8 mouse cellular contexts compared by ENCODE assay signal in genomic region chr9:109097831-109098230, GRCm38 (mm10). TPM values are rescaled to one million over a fixed set of nuclear protein-coding genes. Genes with fewer than 3 reads are reported as not detected.
DNase-seq lines count a peak whose midpoint lies in the region; ATAC-seq and TF ChIP-seq lines count a peak whose summit lies in the region.

No protein-coding gene starts in this region.

- peak; percentile 97 for DNase-seq in heart, adult 11 months
- no peak for DNase-seq in heart, adult 8-10 months (ENCODE audit: low spot score)
- DNase-seq in embryonic facial prominence, embryonic 11.5 days (ENCODE audit: low spot score), result no peak
- peak; percentile 74 to 89 for DNase-seq in layer of hippocampus, adult 2 months (ENCODE audit: low spot score in 2 of 2)
- peak; percentile 33 for DNase-seq in stomach, postnatal 0 days (ENCODE audit: low spot score)
- no peak for DNase-seq in thymus, postnatal 25 days

- 44% methylated on average over 5 of the region's 5 CpGs for WGBS in embryonic facial prominence, embryonic 11.5 days
- WGBS in heart, embryonic 15.5 days, result 41% methylated on average over 5 of the region's 5 CpGs
- WGBS in liver, embryonic 15.5 days (ENCODE audit: insufficient replicate concordance), result 53% methylated on average over 5 of the region's 5 CpGs
- 50% methylated on average over 5 of the region's 5 CpGs for WGBS in stomach, postnatal 0 days

- H3K27ac ChIP-seq in embryonic facial prominence, embryonic 11.5 days (replicated peaks; ENCODE audit: low read depth, low read length), result no peak overlapping the region
- H3K27ac ChIP-seq in heart, embryonic 15.5 days, result peak overlapping the region; percentile 98
- peak overlapping the region; percentile 91 for H3K27ac ChIP-seq in layer of hippocampus, adult 2 months
- peak overlapping the region; percentile 65 for H3K27ac ChIP-seq in liver, embryonic 15.5 days (replicated peaks)
- peak overlapping the region; percentile 96 for H3K27ac ChIP-seq in stomach, postnatal 0 days (replicated peaks)

- TF ChIP-seq EP300 in stomach, postnatal 0 days (optimal IDR thresholded peaks at IDR 0.05), result no peak

- peaks cover 2% of the 10 kb centered on the region for H3K4me1 ChIP-seq in embryonic facial prominence, embryonic 11.5 days (ENCODE audit: control insufficient read depth, insufficient read depth, low read length)
- peaks cover 71% of the 10 kb centered on the region for H3K4me1 ChIP-seq in heart, embryonic 15.5 days (replicated peaks)
- peaks cover 32% of the 10 kb centered on the region for H3K4me1 ChIP-seq in liver, embryonic 15.5 days (replicated peaks)
- H3K4me1 ChIP-seq in stomach, postnatal 0 days (replicated peaks; ENCODE audit: control insufficient read depth, insufficient read depth), result peaks cover 20% of the 10 kb centered on the region

- peak overlapping the region; percentile 79 for H3K4me2 ChIP-seq in embryonic facial prominence, embryonic 11.5 days (ENCODE audit: low read depth, low read length)
- H3K4me2 ChIP-seq in heart, embryonic 15.5 days, result peak overlapping the region; percentile 82
- H3K4me2 ChIP-seq in liver, embryonic 15.5 days, result peak overlapping the region; percentile 62
- peak overlapping the region; percentile 84 for H3K4me2 ChIP-seq in stomach, postnatal 0 days (replicated peaks; ENCODE audit: low read depth)

- H3K9ac ChIP-seq in embryonic facial prominence, embryonic 11.5 days (replicated peaks; ENCODE audit: low read length), result peak overlapping the region; percentile 97
- peak overlapping the region; percentile 84 for H3K9ac ChIP-seq in heart, embryonic 15.5 days
- H3K9ac ChIP-seq in liver, embryonic 15.5 days, result no peak overlapping the region
- H3K9ac ChIP-seq in stomach, postnatal 0 days (ENCODE audit: low read length), result no peak overlapping the region; the same call in 1 of the 2 replicates

- no peaks in the 10 kb centered on the region for H3K9me3 ChIP-seq in embryonic facial prominence, embryonic 11.5 days (replicated peaks; ENCODE audit: control insufficient read depth, low read length)
- H3K9me3 ChIP-seq in heart, embryonic 15.5 days (replicated peaks), result no peaks in the 10 kb centered on the region
- H3K9me3 ChIP-seq in liver, embryonic 15.5 days (replicated peaks), result no peaks in the 10 kb centered on the region
- no peaks in the 10 kb centered on the region for H3K9me3 ChIP-seq in stomach, postnatal 0 days (ENCODE audit: control insufficient read depth, low read length)

- ATAC-seq in embryonic facial prominence, embryonic 11.5 days (replicated peaks; ENCODE audit: insufficient number of reproducible peaks, low FRiP score, low TSS enrichment, low read depth), result no peak
- peak; percentile 16; the same call in 1 of the 2 replicates for ATAC-seq in heart, embryonic 15.5 days (replicated peaks; ENCODE audit: insufficient number of reproducible peaks, insufficient read depth, low FRiP score, low read depth)
- ATAC-seq in liver, embryonic 15.5 days (ENCODE audit: insufficient read depth), result no peak
- no peak for ATAC-seq in stomach, postnatal 0 days (ENCODE audit: low FRiP score, low TSS enrichment)

- peak overlapping the region; percentile 65; the same call in 1 of the 2 replicates for H3K4me3 ChIP-seq in embryonic facial prominence, embryonic 11.5 days (ENCODE audit: low read depth, low read length)
- peak overlapping the region; percentile 76 for H3K4me3 ChIP-seq in heart, embryonic 15.5 days
- H3K4me3 ChIP-seq in layer of hippocampus, adult 2 months, result peak overlapping the region; percentile 35
- no peak overlapping the region for H3K4me3 ChIP-seq in liver, embryonic 15.5 days (replicated peaks)
- H3K4me3 ChIP-seq in stomach, postnatal 0 days (ENCODE audit: low read depth, low read length), result no peak overlapping the region

- no peaks in the 10 kb centered on the region for H3K27me3 ChIP-seq in embryonic facial prominence, embryonic 11.5 days (ENCODE audit: control insufficient read depth, insufficient read depth, low read length)
- no peaks in the 10 kb centered on the region for H3K27me3 ChIP-seq in heart, embryonic 15.5 days
- H3K27me3 ChIP-seq in liver, embryonic 15.5 days, result peaks cover 56% of the 10 kb centered on the region
- H3K27me3 ChIP-seq in stomach, postnatal 0 days (ENCODE audit: control insufficient read depth, insufficient read depth, low read length), result no peaks in the 10 kb centered on the region

- H3K36me3 ChIP-seq in embryonic facial prominence, embryonic 11.5 days (replicated peaks; ENCODE audit: control insufficient read depth, insufficient read depth, low read depth, low read length), result no peaks in the 10 kb centered on the region; the same call in 1 of the 2 replicates
- no peaks in the 10 kb centered on the region; the same call in 1 of the 2 replicates for H3K36me3 ChIP-seq in heart, embryonic 15.5 days
- peaks cover 3% of the 10 kb centered on the region; the same call in 1 of the 2 replicates for H3K36me3 ChIP-seq in liver, embryonic 15.5 days (replicated peaks)
- no peaks in the 10 kb centered on the region for H3K36me3 ChIP-seq in stomach, postnatal 0 days (ENCODE audit: control insufficient read depth, insufficient read depth, low read length)

- TF ChIP-seq CTCF in layer of hippocampus, adult 2 months (conservative IDR thresholded peaks at IDR 0.05), result peak; percentile 28
- no peak for TF ChIP-seq CTCF in stomach, postnatal 0 days (IDR thresholded peaks at IDR 0.05; ENCODE audit: low read depth)

RNA-seq across cellular contexts. Expression of gene Plxnb1, which starts 2.6 kb away (rescaled TPM):
- 10 to 100 TPM; 21.6 to 25.9 (median 22.9) TPM for total RNA-seq in heart, adult 8-10 months (2022)
- 9.6 and 10.1 TPM in 2 replicates for polyA plus RNA-seq in embryonic facial prominence, embryonic 11.5 days (2014; fragmentation: Nextera tagmentation; extraction: Ambion mirVana)
- 6.3 and 10.3 TPM in 2 replicates for polyA plus RNA-seq in heart, embryonic 15.5 days (2015; fragmentation: Nextera tagmentation; extraction: Ambion mirVana)
- total RNA-seq in layer of hippocampus, adult 2 months (2021), result 10 to 100 TPM; 84.4 to 92.7 TPM
- polyA plus RNA-seq in liver, embryonic 15.5 days (2015; fragmentation: Nextera tagmentation; extraction: Ambion mirVana), result 3.5 and 5.8 TPM in 2 replicates
- 3.0 and 3.7 TPM in 2 replicates for polyA plus RNA-seq in stomach, postnatal 0 days (2015; fragmentation: Nextera tagmentation; extraction: Ambion mirVana)

RNA-seq across cellular contexts. Expression of gene Tma7, which starts 15.4 kb away (rescaled TPM):
- 100 to 1,000 TPM; 220 to 257 (median 236) TPM for total RNA-seq in heart, adult 8-10 months (2022)
- 880 and 898 TPM in 2 replicates for polyA plus RNA-seq in embryonic facial prominence, embryonic 11.5 days (2014; fragmentation: Nextera tagmentation; extraction: Ambion mirVana)
- 417 and 539 TPM in 2 replicates for polyA plus RNA-seq in heart, embryonic 15.5 days (2015; fragmentation: Nextera tagmentation; extraction: Ambion mirVana)
- total RNA-seq in layer of hippocampus, adult 2 months (2021), result 100 to 1,000 TPM; 295 to 309 TPM
- 249 and 328 TPM in 2 replicates for polyA plus RNA-seq in liver, embryonic 15.5 days (2015; fragmentation: Nextera tagmentation; extraction: Ambion mirVana)
- polyA plus RNA-seq in stomach, postnatal 0 days (2015; fragmentation: Nextera tagmentation; extraction: Ambion mirVana), result 416 and 424 TPM in 2 replicates

RNA-seq across cellular contexts. Expression of gene Ccdc51, which starts 15.5 kb away (rescaled TPM):
- total RNA-seq in heart, adult 8-10 months (2022), result 10 to 100 TPM; 10.5 to 13.4 (median 12.7) TPM
- 13.3 and 15.3 TPM in 2 replicates for polyA plus RNA-seq in embryonic facial prominence, embryonic 11.5 days (2014; fragmentation: Nextera tagmentation; extraction: Ambion mirVana)
- polyA plus RNA-seq in heart, embryonic 15.5 days (2015; fragmentation: Nextera tagmentation; extraction: Ambion mirVana), result 14.2 and 14.3 TPM in 2 replicates
- 1 to 10 TPM; 7.6 to 8.1 TPM for total RNA-seq in layer of hippocampus, adult 2 months (2021)
- 11.4 and 12.0 TPM in 2 replicates for polyA plus RNA-seq in liver, embryonic 15.5 days (2015; fragmentation: Nextera tagmentation; extraction: Ambion mirVana)
- polyA plus RNA-seq in stomach, postnatal 0 days (2015; fragmentation: Nextera tagmentation; extraction: Ambion mirVana), result 8.9 and 9.9 TPM in 2 replicates

RNA-seq across cellular contexts. Expression of gene Atrip, which starts 23.9 kb away (rescaled TPM):
- 1 to 10 TPM; 8.1 to 9.4 (median 8.5) TPM for total RNA-seq in heart, adult 8-10 months (2022)
- polyA plus RNA-seq in embryonic facial prominence, embryonic 11.5 days (2014; fragmentation: Nextera tagmentation; extraction: Ambion mirVana), result 26.3 and 27.2 TPM in 2 replicates
- 15.9 and 18.2 TPM in 2 replicates for polyA plus RNA-seq in heart, embryonic 15.5 days (2015; fragmentation: Nextera tagmentation; extraction: Ambion mirVana)
- 10 to 100 TPM; 25.0 to 31.9 TPM for total RNA-seq in layer of hippocampus, adult 2 months (2021)
- polyA plus RNA-seq in liver, embryonic 15.5 days (2015; fragmentation: Nextera tagmentation; extraction: Ambion mirVana), result 9.2 and 12.6 TPM in 2 replicates
- polyA plus RNA-seq in stomach, postnatal 0 days (2015; fragmentation: Nextera tagmentation; extraction: Ambion mirVana), result 10.8 and 11.3 TPM in 2 replicates

RNA-seq across cellular contexts. Expression of gene Trex1, which starts 38.3 kb away (rescaled TPM):
- 10 to 100 TPM; 16.3 to 19.2 (median 17.6) TPM for total RNA-seq in heart, adult 8-10 months (2022)
- 4.5 and 7.8 TPM in 2 replicates for polyA plus RNA-seq in embryonic facial prominence, embryonic 11.5 days (2014; fragmentation: Nextera tagmentation; extraction: Ambion mirVana)
- polyA plus RNA-seq in heart, embryonic 15.5 days (2015; fragmentation: Nextera tagmentation; extraction: Ambion mirVana), result 9.2 and 13.6 TPM in 2 replicates
- total RNA-seq in layer of hippocampus, adult 2 months (2021), result 10 to 100 TPM; 12.9 to 15.4 TPM
- polyA plus RNA-seq in liver, embryonic 15.5 days (2015; fragmentation: Nextera tagmentation; extraction: Ambion mirVana), result 8.6 and 9.8 TPM in 2 replicates
- 13.3 and 15.8 TPM in 2 replicates for polyA plus RNA-seq in stomach, postnatal 0 days (2015; fragmentation: Nextera tagmentation; extraction: Ambion mirVana)

Comparison
In these comparisons a context has a peak if more than half of its experiments do, and no peak if none do; other contexts are left out.
1. DNase-seq: peak in heart, adult 11 months (single experiment), layer of hippocampus, adult 2 months (2 of 2) and stomach, postnatal 0 days (single experiment); none in heart, adult 8-10 months (single experiment), embryonic facial prominence, embryonic 11.5 days (single experiment) and thymus, postnatal 25 days (single experiment).
2. H3K4me3 ChIP-seq: peak in embryonic facial prominence, embryonic 11.5 days (single experiment), heart, embryonic 15.5 days (single experiment) and layer of hippocampus, adult 2 months (single experiment); none in liver, embryonic 15.5 days (single experiment) and stomach, postnatal 0 days (single experiment).
3. H3K9ac ChIP-seq: peak in embryonic facial prominence, embryonic 11.5 days (single experiment) and heart, embryonic 15.5 days (single experiment); none in liver, embryonic 15.5 days (single experiment) and stomach, postnatal 0 days (single experiment).
4. Peak in every context shown above with its lines, with median percentiles within 50 percentile points of each other: H3K4me2 ChIP-seq.